7 mouse cellular contexts compared by ENCODE assay signal in genomic region chr17:56219251-56219650, GRCm38 (mm10). TPM values are rescaled to one million over a fixed set of nuclear protein-coding genes. Genes with fewer than 3 reads are reported as not detected.
DNase-seq lines count a peak whose midpoint lies in the region; ATAC-seq and TF ChIP-seq lines count a peak whose summit lies in the region.

No protein-coding gene starts in this region.

- peak overlapping the region; percentile 77 for H3K4me3 ChIP-seq in lung, postnatal 0 days (ENCODE audit: low read depth, low read length)
- peak overlapping the region; percentile 98 for H3K4me3 ChIP-seq in forebrain, embryonic 12.5 days (replicated peaks)
- peak overlapping the region; percentile 82 for H3K4me3 ChIP-seq in limb, embryonic 13.5 days
- H3K4me3 ChIP-seq in stomach, embryonic 15.5 days (replicated peaks) = peak overlapping the region; percentile 89

- no peak for TF ChIP-seq CTCF in lung, postnatal 0 days (IDR thresholded peaks at IDR 0.05)

- WGBS in lung, postnatal 0 days = 36% methylated on average over 12 of the region's 12 CpGs
- WGBS in forebrain, embryonic 12.5 days = 44% methylated on average over 12 of the region's 12 CpGs
- 46% methylated on average over 12 of the region's 12 CpGs for WGBS in limb, embryonic 13.5 days
- 40% methylated on average over 12 of the region's 12 CpGs for WGBS in stomach, embryonic 15.5 days

- ATAC-seq in lung, postnatal 0 days = peak; percentile 4
- ATAC-seq in forebrain, embryonic 12.5 days (ENCODE audit: low FRiP score) = peak; percentile 42
- no peak for ATAC-seq in limb, embryonic 13.5 days (ENCODE audit: low FRiP score, low read depth)
- ATAC-seq in stomach, embryonic 15.5 days (ENCODE audit: insufficient read depth, low FRiP score, low read depth) = no peak

- TF ChIP-seq EP300 in lung, postnatal 0 days (IDR thresholded peaks at IDR 0.05) = 0 out of 2 replicates have a peak, but pooled peaks have one; percentile 3

- peaks cover 10% of the 10 kb centered on the region for H3K4me1 ChIP-seq in lung, postnatal 0 days (ENCODE audit: insufficient read depth, low read depth, low read length)
- peaks cover 34% of the 10 kb centered on the region for H3K4me1 ChIP-seq in forebrain, embryonic 12.5 days
- peaks cover 24% of the 10 kb centered on the region for H3K4me1 ChIP-seq in limb, embryonic 13.5 days
- peaks cover 18% of the 10 kb centered on the region for H3K4me1 ChIP-seq in stomach, embryonic 15.5 days

- peak overlapping the region; percentile 81 for H3K4me2 ChIP-seq in lung, postnatal 0 days (replicated peaks; ENCODE audit: low read depth, low read length)
- H3K4me2 ChIP-seq in forebrain, embryonic 12.5 days = peak overlapping the region; percentile 86
- peak overlapping the region; percentile 85 for H3K4me2 ChIP-seq in limb, embryonic 13.5 days (replicated peaks)
- H3K4me2 ChIP-seq in stomach, embryonic 15.5 days = peak overlapping the region; percentile 72

- no peak for DNase-seq in lung, postnatal 0 days (ENCODE audit: low spot score)
- DNase-seq in lung, adult 18-20 months = no peak
- no peak for DNase-seq in frontal cortex, postnatal 36 days (ENCODE audit: low spot score in 2 of 2)
- DNase-seq in left cerebral cortex, adult 18-20 months (ENCODE audit: low spot score in 2 of 2) = no peak

- no peaks in the 10 kb centered on the region for H3K36me3 ChIP-seq in lung, postnatal 0 days (ENCODE audit: insufficient read depth, low read length)
- H3K36me3 ChIP-seq in forebrain, embryonic 12.5 days (replicated peaks) = peaks cover 6% of the 10 kb centered on the region; the same call in 1 of the 2 replicates
- H3K36me3 ChIP-seq in limb, embryonic 13.5 days = peaks cover 16% of the 10 kb centered on the region
- no peaks in the 10 kb centered on the region for H3K36me3 ChIP-seq in stomach, embryonic 15.5 days

- peak overlapping the region; percentile 94 for H3K27ac ChIP-seq in lung, postnatal 0 days (ENCODE audit: low read length)
- H3K27ac ChIP-seq in forebrain, embryonic 12.5 days = peak overlapping the region; percentile 91
- peak overlapping the region; percentile 39; the same call in 1 of the 2 replicates for H3K27ac ChIP-seq in limb, embryonic 13.5 days
- H3K27ac ChIP-seq in stomach, embryonic 15.5 days = peak overlapping the region; percentile 67

- H3K9me3 ChIP-seq in lung, postnatal 0 days (ENCODE audit: low read length) = no peaks in the 10 kb centered on the region
- no peaks in the 10 kb centered on the region for H3K9me3 ChIP-seq in forebrain, embryonic 12.5 days
- H3K9me3 ChIP-seq in limb, embryonic 13.5 days = no peaks in the 10 kb centered on the region
- no peaks in the 10 kb centered on the region for H3K9me3 ChIP-seq in stomach, embryonic 15.5 days

- H3K9ac ChIP-seq in lung, postnatal 0 days (replicated peaks; ENCODE audit: low read depth) = peak overlapping the region; percentile 82; the same call in 1 of the 2 replicates
- H3K9ac ChIP-seq in forebrain, embryonic 12.5 days = peak overlapping the region; percentile 90
- peak overlapping the region; percentile 90 for H3K9ac ChIP-seq in limb, embryonic 13.5 days
- H3K9ac ChIP-seq in stomach, embryonic 15.5 days = peak overlapping the region; percentile 2; the same call in 1 of the 2 replicates

- H3K27me3 ChIP-seq in lung, postnatal 0 days (replicated peaks; ENCODE audit: insufficient read depth, low read length) = no peaks in the 10 kb centered on the region
- H3K27me3 ChIP-seq in forebrain, embryonic 12.5 days = no peaks in the 10 kb centered on the region
- H3K27me3 ChIP-seq in limb, embryonic 13.5 days = no peaks in the 10 kb centered on the region
- H3K27me3 ChIP-seq in stomach, embryonic 15.5 days (replicated peaks) = no peaks in the 10 kb centered on the region

RNA-seq across cellular contexts. Expression of gene Dpp9, which starts 0.5 kb away (rescaled TPM):
- polyA plus RNA-seq in lung, postnatal 0 days (2015; fragmentation: Nextera tagmentation; extraction: Ambion mirVana) = 25.7 and 30.3 TPM in 2 replicates
- polyA plus RNA-seq in forebrain, embryonic 12.5 days (2016; fragmentation: Nextera tagmentation; extraction: Ambion mirVana) = 43.4 and 48.6 TPM in 2 replicates
- 34.9 and 39.8 TPM in 2 replicates for polyA plus RNA-seq in limb, embryonic 13.5 days (2015; fragmentation: Nextera tagmentation; extraction: Ambion mirVana)
- 33.2 and 37.5 TPM in 2 replicates for polyA plus RNA-seq in stomach, embryonic 15.5 days (2015; fragmentation: Nextera tagmentation; extraction: Ambion mirVana)
- 10 to 100 TPM; 59.7 to 69.5 TPM for total RNA-seq in left cerebral cortex, adult 18-20 months (2021)

RNA-seq across cellular contexts. Expression of gene Mydgf, which starts 35.5 kb away (rescaled TPM):
- polyA plus RNA-seq in lung, postnatal 0 days (2015; fragmentation: Nextera tagmentation; extraction: Ambion mirVana) = 67.2 and 71.2 TPM in 2 replicates
- polyA plus RNA-seq in forebrain, embryonic 12.5 days (2016; fragmentation: Nextera tagmentation; extraction: Ambion mirVana) = 54.5 and 57.3 TPM in 2 replicates
- 98.6 and 102 TPM in 2 replicates for polyA plus RNA-seq in limb, embryonic 13.5 days (2015; fragmentation: Nextera tagmentation; extraction: Ambion mirVana)
- polyA plus RNA-seq in stomach, embryonic 15.5 days (2015; fragmentation: Nextera tagmentation; extraction: Ambion mirVana) = 112 and 113 TPM in 2 replicates
- 10 to 100 TPM; 38.8 to 40.9 TPM for total RNA-seq in left cerebral cortex, adult 18-20 months (2021)

RNA-seq across cellular contexts. Expression of gene Fem1a, which starts 37.4 kb away (rescaled TPM):
- 8.2 and 8.4 TPM in 2 replicates for polyA plus RNA-seq in lung, postnatal 0 days (2015; fragmentation: Nextera tagmentation; extraction: Ambion mirVana)
- polyA plus RNA-seq in forebrain, embryonic 12.5 days (2016; fragmentation: Nextera tagmentation; extraction: Ambion mirVana) = 18.2 and 20.3 TPM in 2 replicates
- 12.3 and 13.7 TPM in 2 replicates for polyA plus RNA-seq in limb, embryonic 13.5 days (2015; fragmentation: Nextera tagmentation; extraction: Ambion mirVana)
- polyA plus RNA-seq in stomach, embryonic 15.5 days (2015; fragmentation: Nextera tagmentation; extraction: Ambion mirVana) = 12.7 and 13.0 TPM in 2 replicates
- 10 to 100 TPM; 29.9 to 31.9 TPM for total RNA-seq in left cerebral cortex, adult 18-20 months (2021)

RNA-seq across cellular contexts. Expression of gene Tnfaip8l1, which starts 57.0 kb away (rescaled TPM):
- 4.7 and 5.6 TPM in 2 replicates for polyA plus RNA-seq in lung, postnatal 0 days (2015; fragmentation: Nextera tagmentation; extraction: Ambion mirVana)
- polyA plus RNA-seq in forebrain, embryonic 12.5 days (2016; fragmentation: Nextera tagmentation; extraction: Ambion mirVana) = 7.5 TPM in 2 replicates
- 11.3 and 12.0 TPM in 2 replicates for polyA plus RNA-seq in limb, embryonic 13.5 days (2015; fragmentation: Nextera tagmentation; extraction: Ambion mirVana)
- 13.2 and 14.8 TPM in 2 replicates for polyA plus RNA-seq in stomach, embryonic 15.5 days (2015; fragmentation: Nextera tagmentation; extraction: Ambion mirVana)
- 1 to 10 TPM; 6.8 to 7.9 TPM for total RNA-seq in left cerebral cortex, adult 18-20 months (2021)

RNA-seq across cellular contexts. Expression of gene Ticam1, which starts 57.3 kb away (rescaled TPM):
- polyA plus RNA-seq in lung, postnatal 0 days (2015; fragmentation: Nextera tagmentation; extraction: Ambion mirVana) = 3.5 and 4.1 TPM in 2 replicates
- 1.5 and 1.7 TPM in 2 replicates for polyA plus RNA-seq in forebrain, embryonic 12.5 days (2016; fragmentation: Nextera tagmentation; extraction: Ambion mirVana)
- 4.4 and 4.6 TPM in 2 replicates for polyA plus RNA-seq in limb, embryonic 13.5 days (2015; fragmentation: Nextera tagmentation; extraction: Ambion mirVana)
- 6.6 and 7.8 TPM in 2 replicates for polyA plus RNA-seq in stomach, embryonic 15.5 days (2015; fragmentation: Nextera tagmentation; extraction: Ambion mirVana)
- total RNA-seq in left cerebral cortex, adult 18-20 months (2021) = 1 to 10 TPM; 5.2 to 7.6 TPM

Comparison
In these comparisons a context has a peak if more than half of its experiments do, and no peak if none do; other contexts are left out.
1. ATAC-seq: peak in lung, postnatal 0 days (single experiment) and forebrain, embryonic 12.5 days (single experiment); none in limb, embryonic 13.5 days (single experiment) and stomach, embryonic 15.5 days (single experiment).
2. H3K27ac ChIP-seq: peak in every context shown above with its lines; median percentile 94 in lung, postnatal 0 days; 91 in forebrain, embryonic 12.5 days; 67 in stomach, embryonic 15.5 days; 39 in limb, embryonic 13.5 days.
3. H3K9ac ChIP-seq: peak in every context shown above with its lines; median percentile 90 in forebrain, embryonic 12.5 days; 90 in limb, embryonic 13.5 days; 82 in lung, postnatal 0 days; 2 in stomach, embryonic 15.5 days.
4. Peak in every context shown above with its lines, with median percentiles within 50 percentile points of each other: H3K4me2 ChIP-seq and H3K4me3 ChIP-seq.